Mouse (Mus musculus) right cerebral cortex, postnatal 25 days (tissue): ENCODE results near the gene Tmem50b.
"Not testable (repeated sequence)": the region's sequence is repeated elsewhere in the genome, so short reads cannot be mapped to it uniquely, and the experiment has no call there.

Experiments used
- DNase-seq: peaks from one replicate; pipeline ENCODE4 v3.0.0; 2022

Gene Tmem50b

GRCm38 (mm10) chr16:91597672-91598010 is at the start of gene Tmem50b:
Tmem50b (minus strand) TSS chr16:91597800.
- DNase-seq = peak; percentile 99

GRCm38 (mm10) chr16:91646681-91647419 is 49.2 kb upstream of the Tmem50b start, which contains the start of gene Gart:
Gart (minus strand) TSS chr16:91646952.
- DNase-seq = peak; percentile 92

GRCm38 (mm10) chr16:91645995-91646602 is 48.5 kb upstream of the Tmem50b start:
- no peak for DNase-seq

GRCm38 (mm10) chr16:91645420-91645819 is 47.8 kb upstream of the Tmem50b start:
- DNase-seq = not testable (repeated sequence)

GRCm38 (mm10) chr16:91644901-91645300 is 47.3 kb upstream of the Tmem50b start:
- DNase-seq = no peak

- no peak for DNase-seq
These were observed 42.6 kb upstream of the Tmem50b start for GRCm38 (mm10) chr16:91640171-91640570.

- no peak for DNase-seq
These were observed 42.0 kb upstream of the Tmem50b start for GRCm38 (mm10) chr16:91639636-91640035.

GRCm38 (mm10) chr16:91639161-91639560 is 41.6 kb upstream of the Tmem50b start:
- DNase-seq = no peak

- no peak for DNase-seq
These were observed 36.0 kb upstream of the Tmem50b start for GRCm38 (mm10) chr16:91633641-91634040.

- DNase-seq = no peak
These were observed 35.3 kb upstream of the Tmem50b start for GRCm38 (mm10) chr16:91632940-91633339.

GRCm38 (mm10) chr16:91632439-91632838 is 34.8 kb upstream of the Tmem50b start:
- no peak for DNase-seq

- no peak for DNase-seq
These were observed 33.0 kb upstream of the Tmem50b start for GRCm38 (mm10) chr16:91630584-91630983.

- DNase-seq = no peak
These were observed 32.1 kb upstream of the Tmem50b start for GRCm38 (mm10) chr16:91629749-91630148.

GRCm38 (mm10) chr16:91628673-91629072 is 31.1 kb upstream of the Tmem50b start:
- DNase-seq = no peak

GRCm38 (mm10) chr16:91627831-91628230 is 30.2 kb upstream of the Tmem50b start:
- no peak for DNase-seq

GRCm38 (mm10) chr16:91623074-91623473 is 25.5 kb upstream of the Tmem50b start:
- no peak for DNase-seq

GRCm38 (mm10) chr16:91620991-91621390 is 23.4 kb upstream of the Tmem50b start:
- DNase-seq = no peak

GRCm38 (mm10) chr16:91620185-91620584 is 22.6 kb upstream of the Tmem50b start:
- DNase-seq = no peak

GRCm38 (mm10) chr16:91618511-91619501 is 21.2 kb upstream of the Tmem50b start, which contains the start of gene Dnajc28:
Dnajc28 (minus strand) TSS chr16:91619026.
- peak; percentile 83 for DNase-seq

GRCm38 (mm10) chr16:91614552-91614951 is 17.0 kb upstream of the Tmem50b start:
- no peak for DNase-seq

- DNase-seq = no peak
These were observed 14.9 kb upstream of the Tmem50b start for GRCm38 (mm10) chr16:91612525-91612924.

GRCm38 (mm10) chr16:91611248-91611647 is 13.6 kb upstream of the Tmem50b start:
- DNase-seq = no peak
